Mouse (Mus musculus) small intestine, adult 2 months (tissue): ENCODE measurements around the gene Dync1i2. TPM values are rescaled to one million over a fixed set of nuclear protein-coding genes. Genes with fewer than 3 reads are reported as not detected.

Experiments
- H3K27ac ChIP-seq: fragments of 200-500 bp; 2 replicates; pipeline ENCODE4 v1.5.1; 2012; ENCODE audit warnings: low read depth, low read length, control low read depth, inconsistent platforms; ENCODE audit not compliant: insufficient read depth
- H3K27me3 ChIP-seq: fragments of 200-500 bp; 2 replicates; pipeline ENCODE4 v1.6.1; 2012; ENCODE audit warnings: mild to moderate bottlenecking, moderate library complexity, low read length, inconsistent platforms; ENCODE audit not compliant: control insufficient read depth, insufficient read depth
- H3K36me3 ChIP-seq: fragments of 200-500 bp; 2 replicates; pipeline ENCODE4 v1.6.1; 2012; ENCODE audit warnings: mild to moderate bottlenecking, low read length, control low read depth, inconsistent platforms; ENCODE audit not compliant: control insufficient read depth, insufficient read depth
- H3K4me1 ChIP-seq: fragments of 200-500 bp; 2 replicates; pipeline ENCODE4 v1.6.1; 2012; ENCODE audit warnings: low read length, inconsistent platforms, mixed read lengths; ENCODE audit not compliant: control insufficient read depth, insufficient read depth, insufficient read length
- H3K4me3 ChIP-seq: fragments of 200-500 bp; 2 replicates; pipeline ENCODE4 v1.5.1; 2012; ENCODE audit warnings: low read depth, mild to moderate bottlenecking, control low read depth, inconsistent platforms, low read length, moderate library complexity
- CTCF ChIP-seq: fragments of 200-500 bp; IDR thresholded peaks from 2 replicates; pipeline ENCODE4 v1.5.1; 2012; ENCODE audit warnings: low read depth, mild to moderate bottlenecking, control low read depth, inconsistent platforms, low read length, moderate library complexity, mixed read lengths; ENCODE audit not compliant: insufficient replicate concordance, insufficient read length; ENCODE audit errors: extremely low read depth
- POLR2A ChIP-seq: fragments of 200-500 bp; IDR thresholded peaks from 2 replicates; pipeline ENCODE4 v1.6.1; 2012; ENCODE audit warnings: low read depth, mild to moderate bottlenecking, control low read depth, inconsistent platforms, low read length, moderate library complexity
- WGBS: fragments of 180-500 bp; shearing (Covaris S2); methylation state at CpG from one replicate; pipeline ENCODE4 v1.1.7; 2018; 5-methylcytosine and 5-hydroxymethylcytosine counted together
- polyA plus RNA-seq: library from polyadenylated mRNA; depleted of rRNA; stranded (reverse); fragments of >200 nt; gene quantifications from 2 replicates; pipeline ENCODE4 v1.2.3, GENCODE M21; 2012

The Dync1i2 gene
- polyA plus RNA-seq, 1 experiment: 6.3 TPM

- H3K4me1 ChIP-seq: peaks cover 2% of the 10 kb centered on the region; the same call in 1 of the 2 replicates
- no peak overlapping the region for H3K4me3 ChIP-seq
- TF ChIP-seq POLR2A: no peak
- TF ChIP-seq CTCF: no peak
- H3K27me3 ChIP-seq: no peaks in the 10 kb centered on the region
- H3K36me3 ChIP-seq: no peaks in the 10 kb centered on the region
- 57% methylated on average over 5 of the region's 5 CpGs for WGBS
- H3K27ac ChIP-seq: no peak overlapping the region
Measured at GRCm38 (mm10) chr2:71209041-71209755, 2.3 kb upstream of the Dync1i2 start.

GRCm38 (mm10) chr2:71211096-71211495 lies 410 bp upstream of the Dync1i2 start:
- H3K4me1 ChIP-seq: peaks cover 2% of the 10 kb centered on the region; the same call in 1 of the 2 replicates
- TF ChIP-seq CTCF (no peak), POLR2A (no peak)
- H3K4me3 ChIP-seq: no peak overlapping the region
- no peak overlapping the region for H3K27ac ChIP-seq
- H3K27me3 ChIP-seq: no peaks in the 10 kb centered on the region
- H3K36me3 ChIP-seq: peaks cover 6% of the 10 kb centered on the region; the same call in 1 of the 2 replicates
- WGBS: 89% methylated on average over 2 of the region's 2 CpGs

GRCm38 (mm10) chr2:71212360-71212726 lies 837 bp downstream of the Dync1i2 start:
- TF ChIP-seq CTCF (no peak), POLR2A (no peak)
- Histone ChIP-seq H3K4me1 (peaks cover 2% of the 10 kb centered on the region; the same call in 1 of the 2 replicates), H3K4me3 (peak overlapping the region; percentile 99), H3K36me3 (peaks cover 6% of the 10 kb centered on the region; the same call in 1 of the 2 replicates), H3K27me3 (no peaks in the 10 kb centered on the region), H3K27ac (peak overlapping the region; percentile 84)
- under 1% methylated on average over 6 of the region's 6 CpGs for WGBS

GRCm38 (mm10) chr2:71221020-71221419 lies 9.5 kb downstream of the Dync1i2 start:
- no peak overlapping the region for H3K4me3 ChIP-seq
- H3K27ac ChIP-seq: no peak overlapping the region
- H3K4me1 ChIP-seq: no peaks in the 10 kb centered on the region
- WGBS: 78% methylated on average over 1 of the region's 1 CpGs
- H3K27me3 ChIP-seq: no peaks in the 10 kb centered on the region
- peaks cover 43% of the 10 kb centered on the region for H3K36me3 ChIP-seq
- TF ChIP-seq CTCF (no peak), POLR2A (no peak)

- Histone ChIP-seq H3K36me3 (peaks cover 34% of the 10 kb centered on the region), H3K4me1 (no peaks in the 10 kb centered on the region), H3K27ac (no peak overlapping the region), H3K4me3 (no peak overlapping the region), H3K27me3 (no peaks in the 10 kb centered on the region)
- TF ChIP-seq CTCF (no peak), POLR2A (no peak)
- 33% methylated on average over 1 of the region's 1 CpGs for WGBS
Measured at GRCm38 (mm10) chr2:71227398-71227797, 15.9 kb downstream of the Dync1i2 start.

GRCm38 (mm10) chr2:71229603-71230002 lies 18.1 kb downstream of the Dync1i2 start:
- H3K4me3 ChIP-seq: no peak overlapping the region
- TF ChIP-seq POLR2A (no peak), CTCF (no peak)
- 89% methylated on average over 1 of the region's 1 CpGs for WGBS

GRCm38 (mm10) chr2:71231951-71232350 lies 20.4 kb downstream of the Dync1i2 start:
- H3K36me3 ChIP-seq: peaks cover 20% of the 10 kb centered on the region
- no peaks in the 10 kb centered on the region for H3K4me1 ChIP-seq
- WGBS: 60% methylated on average over 5 of the region's 5 CpGs
- no peak overlapping the region for H3K27ac ChIP-seq
- no peaks in the 10 kb centered on the region for H3K27me3 ChIP-seq
- TF ChIP-seq POLR2A: no peak
- TF ChIP-seq CTCF: no peak
- no peak overlapping the region for H3K4me3 ChIP-seq

More at GRCm38 (mm10) chr2:71229603-71230002, 18.1 kb downstream of the Dync1i2 start:
- H3K27me3 ChIP-seq: no peaks in the 10 kb centered on the region
- H3K4me1 ChIP-seq: no peaks in the 10 kb centered on the region
- H3K36me3 ChIP-seq: peaks cover 16% of the 10 kb centered on the region
- H3K27ac ChIP-seq: no peak overlapping the region
